Mouse (Mus musculus) urinary bladder, postnatal 10 days (tissue): Measurements from ENCODE around the gene Smim14.

Source experiments
- DNase-seq: peaks from one replicate; pipeline ENCODE4 v3.0.0; 2022; ENCODE audit warnings: low spot score

The Smim14 gene

DNA sequence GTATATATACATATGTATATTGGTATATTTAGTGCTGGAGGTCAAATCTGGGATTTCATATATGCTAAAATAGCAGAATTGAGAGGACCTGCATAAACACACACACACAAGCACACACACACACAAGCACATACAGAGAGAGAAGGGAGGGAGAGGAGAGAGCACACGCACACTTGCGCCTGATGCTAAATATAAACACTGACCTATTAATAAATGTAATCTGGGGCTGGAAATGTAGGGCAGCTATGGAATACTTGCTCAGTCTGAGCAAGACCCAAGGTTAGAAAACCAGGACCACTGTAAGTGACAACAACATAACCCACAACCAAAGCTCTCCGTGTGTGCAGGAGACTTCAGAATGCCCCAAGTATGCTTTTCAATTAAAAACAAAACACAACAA lies 77.5 kb downstream of the Smim14 start:
- no peak for DNase-seq

DNA sequence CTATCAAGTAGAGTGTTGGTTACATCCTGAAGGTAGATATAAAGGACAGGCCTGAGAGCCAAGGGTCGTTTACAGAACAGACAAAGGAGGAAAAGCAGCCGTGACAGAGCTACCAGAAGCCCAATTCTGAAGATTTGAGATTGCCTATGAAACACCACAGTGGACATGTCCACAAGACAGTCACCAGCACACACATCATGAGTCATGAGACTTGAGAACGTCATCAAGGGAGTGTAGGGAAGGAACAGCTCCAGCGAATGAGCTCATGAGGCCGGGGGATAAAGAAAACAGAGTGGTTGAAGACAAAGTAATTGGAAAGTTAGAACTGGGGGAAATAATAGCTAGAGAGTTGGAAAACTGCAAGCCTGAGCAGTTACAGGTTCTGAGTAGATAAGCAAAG lies 79.1 kb downstream of the Smim14 start:
- no peak for DNase-seq

DNA sequence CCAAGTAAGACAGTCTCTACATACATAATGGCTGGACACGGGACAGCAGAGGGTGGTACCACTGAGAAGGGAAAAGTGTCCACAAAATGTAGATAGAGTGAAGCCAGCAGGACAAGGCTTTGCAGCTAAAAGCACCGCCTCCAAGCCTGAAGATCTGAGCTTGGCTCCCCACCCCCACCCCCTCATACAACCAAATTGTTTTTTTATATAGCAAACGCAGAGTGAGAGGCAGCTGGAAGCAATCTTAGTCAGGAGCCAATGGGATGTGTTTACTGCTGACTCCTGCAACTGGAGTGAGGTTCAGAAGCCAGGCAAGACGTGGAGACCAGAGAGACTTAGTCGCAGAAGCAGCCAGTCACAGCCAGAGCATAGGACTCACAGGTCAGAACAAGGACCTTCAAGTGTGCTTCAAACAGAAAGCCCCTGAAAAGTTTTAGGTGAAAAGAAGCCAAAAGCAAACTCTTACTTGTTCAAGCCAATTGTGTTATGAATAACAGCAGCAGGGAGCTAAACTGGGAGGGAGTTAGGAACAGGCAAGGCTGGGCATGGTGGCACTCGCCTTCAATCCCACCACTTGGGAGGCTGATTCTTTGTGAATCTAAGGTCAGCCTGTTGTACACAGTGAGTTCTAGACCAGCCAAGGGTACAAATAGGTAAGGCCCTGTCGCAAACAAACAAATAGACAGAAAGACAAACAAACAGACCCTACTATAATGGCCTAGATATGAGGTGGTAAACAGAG lies 79.7 kb downstream of the Smim14 start:
- no peak for DNase-seq

DNA sequence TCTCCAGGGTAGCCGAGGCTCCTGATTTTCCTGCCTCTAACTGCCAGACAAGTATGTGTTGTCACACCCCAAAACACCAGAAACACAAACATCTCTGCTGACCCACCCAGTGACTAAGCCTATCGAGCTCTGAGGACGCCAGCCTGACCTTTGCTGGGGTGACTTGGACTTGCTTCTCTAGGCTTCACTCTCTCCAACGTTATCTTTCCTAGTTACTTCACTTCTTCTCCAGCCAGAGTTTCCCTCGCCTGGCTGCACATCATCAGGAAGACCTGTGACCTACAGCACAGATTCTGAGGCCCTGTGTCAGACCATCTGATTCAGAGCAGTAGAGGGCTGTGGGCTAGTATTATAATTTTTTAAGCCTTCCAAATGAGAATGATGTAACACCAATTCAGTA lies 82.2 kb downstream of the Smim14 start:
- no peak for DNase-seq

DNA sequence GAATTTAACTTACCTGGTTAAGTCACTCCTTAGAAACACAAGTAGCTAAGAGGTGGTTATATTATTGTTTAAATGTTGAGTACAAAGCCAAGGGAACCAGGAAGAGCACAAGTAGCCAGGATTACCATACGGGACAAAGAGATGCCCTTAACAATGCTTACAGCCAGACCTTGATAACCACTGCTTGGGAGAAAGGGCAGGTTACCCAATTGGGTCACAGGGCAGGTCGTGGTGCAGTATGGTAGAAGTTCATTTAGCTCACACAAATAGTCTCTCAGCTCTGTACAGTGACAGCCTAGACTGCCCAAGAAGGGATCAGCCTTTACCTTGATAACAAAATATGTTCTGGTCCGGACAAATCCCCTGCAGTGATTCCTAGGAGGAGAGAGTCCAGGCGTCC lies 88.0 kb downstream of the Smim14 start:
- DNase-seq: no peak

DNA sequence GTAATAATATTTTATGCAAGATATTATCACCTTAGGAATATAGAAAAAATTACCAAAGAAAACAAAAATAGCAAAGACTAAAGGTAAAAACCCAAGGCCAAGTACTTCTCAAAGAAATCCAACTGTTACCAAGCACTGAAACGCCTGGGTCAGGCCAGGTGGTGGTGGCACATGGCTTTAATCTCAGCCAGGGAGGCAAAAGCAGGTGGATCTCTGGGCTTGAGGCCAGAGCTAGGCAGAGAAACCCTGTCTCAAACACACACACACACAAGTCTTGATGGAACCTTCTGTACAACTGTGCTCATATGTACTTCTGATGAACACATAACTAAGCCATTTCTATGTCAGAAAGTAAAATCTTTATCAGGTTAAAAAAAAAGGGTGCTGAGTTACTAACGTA lies 89.2 kb downstream of the Smim14 start:
- DNase-seq: no peak

DNA sequence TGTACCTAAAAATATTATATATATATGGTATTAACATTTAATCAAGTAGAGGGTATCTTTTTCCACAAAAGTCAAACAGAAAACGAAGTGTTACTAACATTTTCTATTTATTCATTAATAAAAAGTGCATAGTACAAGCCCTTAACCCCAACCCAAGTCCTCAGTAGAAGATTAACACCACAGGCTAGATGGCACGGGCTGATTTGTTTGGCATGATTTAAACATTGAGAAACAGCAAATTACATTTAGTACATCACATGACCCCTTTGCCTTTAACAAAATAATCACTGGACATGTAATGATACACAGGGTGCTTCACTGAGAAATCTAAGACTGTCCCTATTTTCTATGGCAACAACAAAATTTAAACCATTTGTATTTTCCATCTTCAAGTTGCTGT lies 90.2 kb downstream of the Smim14 start:
- no peak for DNase-seq

DNA sequence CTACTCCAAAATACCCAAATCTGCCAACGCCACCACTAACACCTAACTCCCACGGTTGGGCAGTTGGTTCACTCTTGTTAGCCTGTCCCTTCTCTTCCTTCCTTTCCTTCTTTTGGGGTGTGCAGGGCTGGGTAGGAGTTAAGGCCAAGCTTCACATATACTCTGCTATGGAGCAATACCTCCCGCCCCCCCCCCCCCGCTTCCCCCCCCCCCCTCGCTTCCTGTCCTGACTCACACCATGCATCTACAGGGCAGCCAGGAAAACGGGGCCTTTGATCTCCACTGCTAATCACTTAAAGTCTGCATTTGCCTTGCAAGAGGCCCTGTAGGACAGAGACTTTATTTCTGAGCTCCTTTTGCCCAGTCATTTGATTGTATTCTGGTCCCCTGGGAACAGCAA lies 92.0 kb downstream of the Smim14 start:
- DNase-seq: no peak

DNA sequence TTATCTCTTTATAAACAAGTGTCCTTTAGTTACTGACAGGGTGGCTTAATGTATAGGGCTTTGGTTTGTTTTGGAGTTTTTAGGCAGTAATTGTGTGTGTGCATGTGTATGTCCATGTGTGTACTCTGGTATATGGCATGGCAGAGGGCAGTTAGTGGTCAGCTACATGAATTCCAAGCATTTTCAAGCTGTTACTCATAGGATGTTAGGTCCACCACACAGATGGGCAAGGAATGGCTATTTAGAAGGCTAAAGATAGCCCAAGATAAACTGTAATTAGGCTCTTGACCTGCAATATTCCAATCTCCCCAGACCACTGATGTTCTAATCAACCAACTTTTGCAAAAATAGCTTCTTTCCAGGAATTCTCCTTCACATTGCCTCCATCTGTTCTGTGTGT lies 98.9 kb downstream of the Smim14 start:
- no peak for DNase-seq

DNA sequence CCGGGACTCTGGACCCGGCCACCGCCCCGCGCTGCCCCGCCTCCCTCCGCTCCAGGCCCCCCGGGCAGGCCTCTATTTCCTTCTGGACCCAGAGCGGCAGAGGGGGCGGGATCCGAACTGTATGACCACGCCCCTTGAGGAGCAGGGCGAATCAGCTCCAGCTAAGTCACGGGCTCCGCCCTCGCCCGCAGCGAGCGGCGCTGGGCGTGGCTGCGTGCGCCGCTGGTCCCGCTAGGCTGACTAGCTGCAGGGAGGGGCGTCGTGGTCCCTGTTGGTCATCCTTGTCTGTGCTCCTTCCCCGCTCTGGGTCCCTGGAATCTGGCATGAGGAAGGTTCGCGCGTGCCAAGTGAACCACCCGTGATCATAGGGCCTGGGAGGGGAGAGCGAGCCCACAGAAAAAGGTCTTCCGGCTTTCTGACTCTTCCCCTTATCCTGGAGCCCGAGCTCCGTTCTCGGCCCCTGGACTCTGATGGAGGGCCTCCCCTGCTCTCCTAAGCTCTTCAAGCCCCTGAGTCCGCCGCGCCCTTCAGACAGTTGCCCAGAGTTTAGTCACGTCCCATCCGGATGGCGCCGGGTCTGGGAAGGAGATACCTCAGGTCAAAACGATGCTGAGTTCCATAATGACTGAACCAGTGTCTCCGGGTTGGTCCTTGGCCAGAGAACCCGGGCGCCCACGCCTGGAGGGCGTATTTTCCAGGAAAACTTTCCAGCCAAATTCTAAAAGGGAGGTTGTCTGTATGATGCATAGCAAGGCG lies 101.0 kb downstream of the Smim14 start, which contains the start of gene Ugdh:
Gene Ugdh, minus strand, starts transcription at position 144 of the 756 bp plus-strand sequence.
- DNase-seq: peak; percentile 91

DNA sequence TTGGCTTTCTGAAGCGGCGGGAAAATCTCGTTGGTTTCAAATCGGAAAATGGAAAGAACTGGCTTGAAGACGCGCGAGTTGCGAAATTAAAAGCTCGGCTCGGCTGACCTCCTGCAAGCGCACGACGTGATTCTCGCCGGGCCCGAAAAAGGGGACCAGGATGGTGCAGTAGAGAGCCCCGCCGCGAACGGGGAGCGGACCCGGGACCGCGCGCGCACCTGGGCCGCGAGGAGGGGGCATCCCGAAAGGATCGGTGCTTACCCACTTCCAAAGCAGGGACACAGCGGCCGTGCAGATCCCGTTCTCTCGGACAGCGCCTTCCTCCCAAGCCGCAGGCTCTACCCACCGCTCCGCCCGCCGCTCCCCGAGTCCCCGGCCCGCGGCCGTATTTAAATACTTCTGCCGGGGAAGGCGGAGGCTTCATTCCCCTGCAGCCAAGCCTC lies 101.6 kb downstream of the Smim14 start:
- DNase-seq: no peak

DNA sequence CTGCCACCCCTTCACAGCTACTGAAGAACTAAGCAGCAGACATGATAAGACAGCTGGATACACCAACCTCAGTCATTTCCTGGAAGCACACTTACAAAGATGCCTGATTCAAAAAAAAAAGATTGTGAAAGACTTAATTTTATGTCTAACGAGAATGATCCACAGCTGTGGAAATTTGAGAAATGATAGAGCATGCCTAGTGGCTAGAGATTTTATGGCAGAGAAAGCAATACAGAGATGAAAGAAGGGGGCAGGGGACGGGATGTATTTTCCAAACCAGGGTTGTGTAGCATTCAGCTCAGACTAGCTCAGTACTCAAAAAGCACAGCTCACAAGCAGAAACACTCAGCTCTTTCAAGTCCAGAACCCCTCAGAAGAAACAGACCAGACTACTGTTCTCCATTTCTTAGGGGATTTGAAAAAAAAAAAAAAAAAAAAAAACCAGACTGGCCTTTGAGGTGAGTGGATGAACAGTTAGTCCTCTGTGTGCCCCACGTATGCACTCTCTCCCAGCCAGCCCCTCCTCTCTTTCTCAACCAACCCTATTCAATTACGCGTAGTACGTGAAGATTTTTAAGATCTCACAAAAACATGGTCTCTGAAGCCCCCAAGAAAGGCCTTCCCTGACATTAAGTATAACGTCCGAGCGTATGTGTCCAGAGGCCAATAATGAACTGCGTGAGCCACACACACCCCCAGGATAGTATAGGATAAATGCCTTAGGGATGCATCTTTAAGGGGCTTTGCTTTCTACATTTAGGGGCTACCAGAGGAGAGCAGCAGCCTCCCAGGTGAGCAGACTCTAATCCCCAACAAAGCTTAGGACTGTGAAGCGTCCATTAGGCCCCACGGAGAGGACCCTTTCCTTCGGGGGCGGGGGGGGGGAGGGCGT lies 102.3 kb downstream of the Smim14 start:
- DNase-seq: no peak

DNA sequence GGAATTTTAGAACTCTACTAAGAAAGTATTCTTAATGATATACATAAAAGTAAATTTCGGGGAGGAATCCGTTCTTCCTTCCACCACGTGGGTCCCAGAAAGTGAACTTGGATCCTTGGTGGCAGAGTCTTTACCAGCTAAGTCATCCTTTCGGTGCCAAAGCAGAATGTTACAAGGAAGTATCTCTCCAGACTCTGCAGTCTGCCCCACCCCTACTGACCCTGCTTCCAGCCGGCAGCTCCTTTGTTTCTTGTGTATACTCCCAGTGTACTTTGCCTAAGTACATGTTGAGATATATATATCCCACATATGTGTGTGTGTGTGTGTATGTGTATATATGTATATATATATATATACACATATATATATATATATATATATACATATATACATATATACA lies 107.5 kb downstream of the Smim14 start:
- no peak for DNase-seq

DNA sequence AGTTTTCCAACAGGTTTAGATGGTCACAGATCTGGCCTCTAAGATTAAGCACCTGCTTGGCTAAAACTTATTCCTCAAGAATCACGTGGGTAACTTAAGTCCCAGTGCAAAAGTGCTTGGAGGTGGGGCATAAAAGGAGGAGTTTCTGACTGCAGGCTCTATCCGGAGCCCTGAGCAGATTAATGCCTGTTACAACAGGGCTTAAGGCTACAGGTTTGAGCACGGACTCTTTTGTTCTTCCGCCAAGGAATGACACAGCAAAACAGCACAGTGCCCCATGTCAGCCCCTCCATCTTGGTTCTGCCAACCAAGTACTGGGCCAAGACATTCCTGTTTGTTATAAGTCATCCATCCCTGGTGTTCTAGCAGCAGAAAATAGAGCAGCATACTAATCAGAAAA lies 108.7 kb downstream of the Smim14 start:
- no peak for DNase-seq

DNA sequence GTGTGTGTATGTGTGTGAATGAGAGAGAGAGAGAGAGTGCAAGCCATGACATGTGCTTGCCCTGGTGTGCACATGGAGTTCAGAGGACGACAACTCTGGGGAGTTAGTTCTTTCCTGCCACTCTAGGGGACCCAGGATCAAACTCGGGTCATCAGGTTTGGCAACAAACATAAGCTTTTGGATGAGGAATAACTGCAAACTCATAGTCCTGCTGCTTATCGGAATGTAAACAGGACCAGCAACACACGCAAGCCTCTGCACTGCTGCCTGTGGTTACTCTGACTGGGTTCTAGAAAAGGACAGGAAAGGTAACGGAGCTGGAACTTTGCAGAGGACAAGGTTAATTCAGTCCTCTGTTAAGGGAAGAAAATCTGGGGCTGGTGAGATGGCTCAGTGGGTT lies 111.7 kb downstream of the Smim14 start:
- no peak for DNase-seq

DNA sequence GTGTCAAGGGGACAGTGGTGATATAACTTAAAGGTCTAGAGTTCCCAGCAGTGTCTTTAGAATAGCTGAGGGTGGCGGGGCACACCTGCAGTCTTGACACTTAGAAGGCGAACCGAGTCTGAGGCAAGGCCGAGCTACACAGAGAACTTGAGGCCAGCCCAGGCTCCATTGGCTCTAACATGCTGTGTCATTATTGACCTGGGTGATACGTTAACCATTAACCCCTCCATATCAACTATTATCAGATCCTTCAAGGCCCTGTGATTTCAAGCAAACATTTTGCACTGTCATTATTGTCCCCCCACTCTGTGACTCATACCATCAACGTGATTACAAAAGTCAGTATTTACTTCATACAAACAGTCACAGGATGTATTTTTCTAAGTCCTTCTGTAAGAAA lies 112.8 kb downstream of the Smim14 start:
- DNase-seq: no peak

DNA sequence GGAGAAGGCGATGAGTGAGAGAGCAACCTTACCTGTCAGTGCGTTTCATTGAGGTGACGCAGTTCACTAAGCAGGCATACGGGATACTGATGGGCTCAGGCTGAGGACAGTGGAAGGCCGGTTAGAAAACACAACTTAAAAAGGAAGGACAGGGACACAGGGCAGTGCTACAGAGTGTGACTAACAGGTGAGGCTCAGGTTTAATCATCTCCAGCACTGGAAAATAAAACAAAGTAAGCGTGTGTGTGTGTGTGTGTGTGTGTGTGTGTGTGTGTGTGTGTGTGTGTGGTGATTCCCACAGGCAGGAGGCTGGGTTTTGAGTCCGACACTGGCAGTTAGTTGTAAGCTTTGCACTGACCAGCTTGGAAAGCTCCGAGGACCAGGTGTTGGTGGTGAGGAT lies 114.2 kb downstream of the Smim14 start:
- DNase-seq: no peak

DNA sequence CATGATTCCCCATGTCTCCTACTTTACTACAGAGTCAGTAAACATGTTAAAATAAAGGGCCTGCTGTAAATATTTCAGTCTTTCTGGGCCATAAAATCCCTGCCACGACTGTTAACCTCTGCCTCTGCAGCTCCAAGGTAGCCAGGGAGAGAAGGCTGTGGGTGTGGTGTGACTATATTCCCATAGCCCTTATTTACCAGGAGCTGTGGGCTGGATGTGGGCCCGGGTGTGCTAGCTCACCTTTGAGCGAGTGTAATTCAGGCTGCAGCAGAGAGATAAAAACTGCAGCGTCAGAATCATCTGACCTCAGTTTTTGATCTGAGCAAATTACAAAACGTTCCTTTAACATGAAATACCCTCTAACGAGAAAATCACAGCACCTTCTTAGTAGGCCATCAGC lies 116.2 kb downstream of the Smim14 start:
- no peak for DNase-seq

DNA sequence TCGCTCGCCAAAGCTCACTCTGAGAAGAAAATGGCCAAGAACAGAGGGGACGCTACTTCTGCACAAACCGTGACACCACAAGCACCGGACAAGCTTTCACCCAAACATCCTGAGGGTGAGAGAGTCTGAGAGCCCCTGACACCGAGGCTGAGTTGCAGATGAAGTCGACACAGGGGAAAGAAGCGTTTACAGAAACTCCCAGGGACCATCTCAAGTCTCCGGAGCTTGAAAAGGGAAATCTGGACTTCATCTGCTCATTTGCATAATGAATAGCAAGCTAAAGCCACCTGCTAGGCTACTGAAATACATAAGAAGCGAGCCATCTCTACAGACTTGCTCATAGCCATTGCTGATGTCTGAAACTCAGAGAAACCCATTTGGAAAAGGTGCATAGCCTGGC lies 117.8 kb downstream of the Smim14 start:
- no peak for DNase-seq

DNA sequence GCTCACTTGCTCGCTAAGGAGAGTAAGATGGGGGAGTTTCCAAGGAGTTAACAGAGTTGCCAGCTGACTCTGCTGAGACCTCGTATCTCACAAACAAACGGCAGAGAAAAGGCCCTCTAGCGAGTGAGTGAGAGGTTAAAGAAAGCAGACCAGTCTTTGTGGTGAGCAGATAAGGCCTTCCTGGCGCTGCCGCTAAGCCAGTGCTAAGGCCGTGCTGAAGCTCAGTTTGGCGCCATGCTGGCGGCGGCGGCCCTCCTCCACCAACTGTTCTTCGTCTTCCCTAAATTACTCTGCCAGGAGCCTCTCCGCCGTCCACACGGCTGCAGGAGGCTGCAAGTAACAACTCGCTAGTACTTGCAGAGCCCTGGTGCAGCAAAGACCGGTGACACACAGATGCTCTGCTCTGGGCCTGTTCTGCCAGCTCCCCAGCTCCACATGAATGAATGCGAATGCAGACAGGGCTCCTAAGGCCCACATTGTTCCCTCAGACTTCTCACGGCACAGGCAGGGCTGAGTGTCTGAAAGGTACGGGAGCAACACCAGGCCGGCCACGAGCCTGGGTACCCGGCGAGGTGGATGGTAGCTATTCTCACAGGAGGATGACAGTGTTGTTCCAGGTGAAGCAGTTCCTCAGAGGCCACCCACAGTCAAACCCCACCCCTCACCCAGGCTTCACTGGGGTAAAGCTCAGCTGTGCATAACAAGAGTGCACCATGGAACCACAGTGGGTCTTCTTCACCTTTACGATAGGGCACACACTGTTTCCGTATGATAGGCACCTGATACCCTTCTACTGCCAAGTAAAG lies 121.1 kb downstream of the Smim14 start:
- DNase-seq: no peak

DNA sequence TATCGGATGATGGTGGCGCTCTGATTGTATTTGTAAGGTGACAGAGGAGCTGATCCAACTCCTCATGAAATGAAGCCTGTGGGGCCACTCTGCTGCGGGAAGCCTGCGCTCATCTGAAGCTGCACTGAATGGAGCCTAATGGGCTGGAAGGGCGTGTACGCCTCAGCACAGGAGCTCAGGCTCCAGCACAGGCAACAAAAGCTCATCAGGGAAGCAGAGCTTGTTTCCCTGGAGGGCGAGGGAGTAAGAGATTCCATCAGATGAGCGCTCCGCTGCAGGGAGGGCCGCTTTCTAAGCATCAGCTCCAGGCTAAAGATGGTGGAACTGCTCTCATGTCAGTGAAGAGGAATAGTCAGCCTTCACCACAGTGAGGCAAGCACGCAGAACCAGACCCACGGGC lies 129.0 kb downstream of the Smim14 start:
- DNase-seq: no peak
